Mouse (Mus musculus): ENCODE data around the gene Arhgef2. TPM values are rescaled to one million over a fixed set of nuclear protein-coding genes. Genes with fewer than 3 reads are reported as not detected.

Arhgef2 gene
- polyA plus RNA-seq, 1 experiment from 2014 or later = 102 TPM

GRCm38 (mm10) chr3:88624951-88625350, 19.2 kb downstream of the Arhgef2 start:
- 28% methylated on average over 2 of the region's 2 CpGs for WGBS (ENCODE audit: insufficient replicate concordance)
- H3K27ac ChIP-seq (ENCODE audit: low read depth, low read length) = 0 out of 2 replicates have a peak overlapping the region, but pooled peaks have one; percentile 98
- 0 out of 2 replicates have a peak, but pooled peaks cover 6% of the 10 kb centered on the region for H3K36me3 ChIP-seq (ENCODE audit: control insufficient read depth, insufficient read depth, low read length)
- H3K4me1 ChIP-seq (ENCODE audit: control insufficient read depth, insufficient read depth, low read length) = peaks cover 61% of the 10 kb centered on the region
- H3K4me2 ChIP-seq = peak overlapping the region; percentile 95
- peak overlapping the region; percentile 76; the same call in 1 of the 2 replicates for H3K4me3 ChIP-seq (ENCODE audit: low read depth, low read length)
- H3K9me3 ChIP-seq (replicated peaks; ENCODE audit: control insufficient read depth, low read length) = no peaks in the 10 kb centered on the region
- no peak for ATAC-seq (replicated peaks; ENCODE audit: insufficient number of reproducible peaks, low FRiP score, low TSS enrichment)
- H3K9ac ChIP-seq (ENCODE audit: low read depth, low read length) = peak overlapping the region; percentile 98
- no peaks in the 10 kb centered on the region for H3K27me3 ChIP-seq (ENCODE audit: control insufficient read depth, insufficient read depth, low read length)

GRCm38 (mm10) chr3:88625531-88625930, 19.8 kb downstream of the Arhgef2 start:
- Histone ChIP-seq H3K9ac (ENCODE audit: low read depth, low read length) (no peak overlapping the region), H3K27ac (ENCODE audit: low read depth, low read length) (no peak overlapping the region), H3K36me3 (ENCODE audit: control insufficient read depth, insufficient read depth, low read length) (0 out of 2 replicates have a peak, but pooled peaks cover 9% of the 10 kb centered on the region), H3K4me2 (no peak overlapping the region), H3K4me1 (ENCODE audit: control insufficient read depth, insufficient read depth, low read length) (peaks cover 63% of the 10 kb centered on the region), H3K4me3 (ENCODE audit: low read depth, low read length) (no peak overlapping the region), H3K27me3 (ENCODE audit: control insufficient read depth, insufficient read depth, low read length) (no peaks in the 10 kb centered on the region), H3K9me3 (replicated peaks; ENCODE audit: control insufficient read depth, low read length) (no peaks in the 10 kb centered on the region)
- WGBS (ENCODE audit: insufficient replicate concordance) = 84% methylated on average over 7 of the region's 7 CpGs
- ATAC-seq (replicated peaks; ENCODE audit: insufficient number of reproducible peaks, low FRiP score, low TSS enrichment) = no peak

DNA sequence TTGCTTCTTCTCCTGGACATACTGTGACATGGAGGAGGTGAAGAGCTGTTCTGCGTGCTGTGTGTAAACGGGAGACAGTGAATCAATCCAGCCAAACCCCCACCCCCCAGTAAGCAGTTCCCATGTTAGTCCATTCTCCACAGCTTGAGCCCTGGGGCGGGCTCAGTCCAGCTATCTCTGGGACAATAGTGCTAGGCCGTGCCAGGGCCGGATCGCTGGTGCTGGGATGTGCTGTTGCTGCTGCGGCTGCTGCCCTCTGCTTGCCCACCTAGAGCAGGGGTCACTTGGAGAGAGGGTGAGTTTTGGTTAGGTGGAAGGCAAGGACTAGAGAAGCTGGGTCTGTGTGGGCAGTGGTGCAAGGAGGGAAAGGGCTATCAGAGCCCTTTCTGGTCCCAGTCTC, 20.6 kb downstream of the Arhgef2 start:
- peak overlapping the region; percentile 7; the same call in 1 of the 2 replicates for H3K27ac ChIP-seq (ENCODE audit: low read depth, low read length)
- H3K27me3 ChIP-seq (ENCODE audit: control insufficient read depth, insufficient read depth, low read length) = no peaks in the 10 kb centered on the region
- ATAC-seq (replicated peaks; ENCODE audit: insufficient number of reproducible peaks, low FRiP score, low TSS enrichment) = no peak
- H3K36me3 ChIP-seq (ENCODE audit: control insufficient read depth, insufficient read depth, low read length) = peaks cover 15% of the 10 kb centered on the region
- H3K9ac ChIP-seq (ENCODE audit: low read depth, low read length) = no peak overlapping the region
- 55% methylated on average over 7 of the region's 7 CpGs for WGBS (ENCODE audit: insufficient replicate concordance)
- no peak overlapping the region for H3K4me3 ChIP-seq (ENCODE audit: low read depth, low read length)
- no peaks in the 10 kb centered on the region for H3K9me3 ChIP-seq (replicated peaks; ENCODE audit: control insufficient read depth, low read length)
- peak overlapping the region; percentile 16 for H3K4me2 ChIP-seq
- H3K4me1 ChIP-seq (ENCODE audit: control insufficient read depth, insufficient read depth, low read length) = peaks cover 69% of the 10 kb centered on the region

DNA sequence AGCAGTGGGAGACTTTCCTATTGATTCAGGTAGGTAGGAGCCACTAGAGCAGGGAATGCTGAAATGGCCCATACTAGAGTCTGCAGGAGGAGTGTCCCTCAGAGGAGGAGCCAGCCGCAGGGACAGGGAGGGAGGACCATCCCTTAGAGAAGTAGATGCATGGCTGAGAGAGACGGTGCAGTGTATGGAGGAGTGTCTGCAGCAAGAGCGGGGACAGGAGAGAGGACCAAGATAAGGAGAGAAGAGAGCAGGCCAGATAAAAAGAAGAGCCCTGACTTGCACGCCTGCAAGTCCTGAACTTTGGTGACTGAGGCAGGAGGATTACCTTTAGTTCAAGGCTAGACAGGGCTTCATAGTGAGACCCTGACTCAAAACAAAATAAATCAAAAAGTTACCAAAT, 21.3 kb downstream of the Arhgef2 start:
- H3K9ac ChIP-seq (ENCODE audit: low read depth, low read length) = no peak overlapping the region
- H3K4me2 ChIP-seq = no peak overlapping the region
- peaks cover 22% of the 10 kb centered on the region for H3K36me3 ChIP-seq (ENCODE audit: control insufficient read depth, insufficient read depth, low read length)
- H3K27me3 ChIP-seq (ENCODE audit: control insufficient read depth, insufficient read depth, low read length) = no peaks in the 10 kb centered on the region
- H3K27ac ChIP-seq (ENCODE audit: low read depth, low read length) = no peak overlapping the region; the same call in 1 of the 2 replicates
- peaks cover 77% of the 10 kb centered on the region for H3K4me1 ChIP-seq (ENCODE audit: control insufficient read depth, insufficient read depth, low read length)
- no peak for ATAC-seq (replicated peaks; ENCODE audit: insufficient number of reproducible peaks, low FRiP score, low TSS enrichment)
- no peak overlapping the region for H3K4me3 ChIP-seq (ENCODE audit: low read depth, low read length)
- 19% methylated on average over 4 of the region's 4 CpGs for WGBS (ENCODE audit: insufficient replicate concordance)
- H3K9me3 ChIP-seq (replicated peaks; ENCODE audit: control insufficient read depth, low read length) = no peaks in the 10 kb centered on the region

DNA sequence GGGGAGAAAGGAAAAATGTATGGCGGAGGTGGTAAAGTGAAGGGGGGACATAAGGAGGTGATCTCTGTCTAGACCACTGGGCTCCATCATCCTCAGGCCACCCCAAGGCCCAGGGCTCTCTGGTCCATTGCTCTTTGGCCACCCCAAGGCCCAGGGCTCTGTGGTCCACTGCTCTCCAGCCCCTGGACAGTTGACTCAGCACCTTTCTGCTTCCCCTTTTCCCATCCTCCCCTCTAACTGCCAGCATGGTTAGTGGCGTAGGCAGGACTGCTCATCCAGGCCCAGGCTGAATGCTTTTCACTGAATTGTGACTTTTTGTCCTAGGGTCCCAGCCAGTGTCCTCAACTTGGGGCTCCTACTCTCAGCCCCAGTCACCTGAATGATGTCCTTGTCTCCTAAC, 21.8 kb downstream of the Arhgef2 start:
- Histone ChIP-seq H3K9ac (ENCODE audit: low read depth, low read length) (no peak overlapping the region), H3K9me3 (replicated peaks; ENCODE audit: control insufficient read depth, low read length) (no peaks in the 10 kb centered on the region), H3K4me2 (no peak overlapping the region), H3K4me1 (ENCODE audit: control insufficient read depth, insufficient read depth, low read length) (peaks cover 78% of the 10 kb centered on the region), H3K4me3 (ENCODE audit: low read depth, low read length) (no peak overlapping the region), H3K36me3 (ENCODE audit: control insufficient read depth, insufficient read depth, low read length) (peaks cover 22% of the 10 kb centered on the region), H3K27ac (ENCODE audit: low read depth, low read length) (no peak overlapping the region), H3K27me3 (ENCODE audit: control insufficient read depth, insufficient read depth, low read length) (no peaks in the 10 kb centered on the region)
- ATAC-seq (replicated peaks; ENCODE audit: insufficient number of reproducible peaks, low FRiP score, low TSS enrichment) = no peak
- 94% methylated on average over 2 of the region's 2 CpGs for WGBS (ENCODE audit: insufficient replicate concordance)

DNA sequence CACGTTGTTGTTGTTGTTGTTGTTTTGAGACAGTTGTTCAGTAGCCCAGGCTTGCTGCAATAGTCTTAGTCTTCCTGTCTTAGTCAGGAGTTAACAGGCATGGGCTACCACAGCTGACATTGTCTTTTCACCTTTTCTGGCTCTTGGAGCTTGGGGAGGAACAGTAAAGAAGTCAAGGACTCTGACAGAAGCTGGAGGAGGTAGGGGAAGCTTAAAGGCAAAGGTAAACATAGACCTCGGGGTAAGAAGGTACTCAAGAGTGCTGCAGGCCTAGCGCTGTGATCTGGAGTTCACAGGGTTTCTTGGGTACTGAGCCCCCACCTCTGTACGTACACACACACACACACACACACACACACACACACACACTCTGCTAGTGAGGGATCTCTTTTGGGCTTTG, 23.0 kb downstream of the Arhgef2 start:
- no peaks in the 10 kb centered on the region for H3K9me3 ChIP-seq (replicated peaks; ENCODE audit: control insufficient read depth, low read length)
- no peak overlapping the region for H3K4me2 ChIP-seq
- H3K27me3 ChIP-seq (ENCODE audit: control insufficient read depth, insufficient read depth, low read length) = no peaks in the 10 kb centered on the region
- 57% methylated on average over 4 of the region's 4 CpGs for WGBS (ENCODE audit: insufficient replicate concordance)
- H3K36me3 ChIP-seq (ENCODE audit: control insufficient read depth, insufficient read depth, low read length) = peaks cover 31% of the 10 kb centered on the region
- no peak overlapping the region for H3K4me3 ChIP-seq (ENCODE audit: low read depth, low read length)
- no peak overlapping the region; the same call in 1 of the 2 replicates for H3K27ac ChIP-seq (ENCODE audit: low read depth, low read length)
- peaks cover 78% of the 10 kb centered on the region for H3K4me1 ChIP-seq (ENCODE audit: control insufficient read depth, insufficient read depth, low read length)
- no peak overlapping the region; the same call in 1 of the 2 replicates for H3K9ac ChIP-seq (ENCODE audit: low read depth, low read length)
- ATAC-seq (replicated peaks; ENCODE audit: insufficient number of reproducible peaks, low FRiP score, low TSS enrichment) = no peak

- H3K27ac ChIP-seq (ENCODE audit: low read depth, low read length) = peak overlapping the region; percentile 25
- H3K36me3 ChIP-seq (ENCODE audit: control insufficient read depth, insufficient read depth, low read length) = peaks cover 34% of the 10 kb centered on the region
- no peak overlapping the region for H3K9ac ChIP-seq (ENCODE audit: low read depth, low read length)
- no peak for ATAC-seq (replicated peaks; ENCODE audit: insufficient number of reproducible peaks, low FRiP score, low TSS enrichment)
- peaks cover 73% of the 10 kb centered on the region for H3K4me1 ChIP-seq (ENCODE audit: control insufficient read depth, insufficient read depth, low read length)
- H3K4me2 ChIP-seq = no peak overlapping the region
- WGBS (ENCODE audit: insufficient replicate concordance) = 68% methylated on average over 13 of the region's 13 CpGs
- no peaks in the 10 kb centered on the region for H3K9me3 ChIP-seq (replicated peaks; ENCODE audit: control insufficient read depth, low read length)
- no peaks in the 10 kb centered on the region for H3K27me3 ChIP-seq (ENCODE audit: control insufficient read depth, insufficient read depth, low read length)
- H3K4me3 ChIP-seq (ENCODE audit: low read depth, low read length) = no peak overlapping the region
Measured at GRCm38 (mm10) chr3:88629244-88629643, 23.5 kb downstream of the Arhgef2 start.

DNA sequence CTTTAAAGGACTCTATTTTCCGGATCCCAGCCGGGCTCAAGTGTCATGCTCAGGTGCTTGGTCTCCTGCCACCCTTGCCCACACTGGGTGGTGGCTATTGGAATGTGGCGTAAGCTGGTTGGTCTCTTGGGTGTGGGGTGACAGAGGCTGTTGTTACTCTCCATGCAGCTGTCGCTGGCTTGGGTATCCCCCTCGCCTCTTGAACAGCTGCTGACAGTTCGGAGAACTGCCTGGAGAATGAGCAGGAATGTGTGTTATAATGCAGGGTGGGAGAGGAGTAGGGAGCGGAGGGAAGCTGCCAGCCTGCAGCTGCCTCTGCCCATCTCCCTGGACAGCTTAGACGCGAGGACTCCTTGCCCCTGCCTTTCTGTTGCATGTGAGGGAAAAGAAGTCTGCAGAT, 24.3 kb downstream of the Arhgef2 start:
- peak overlapping the region; percentile 25 for H3K27ac ChIP-seq (ENCODE audit: low read depth, low read length)
- peaks cover 41% of the 10 kb centered on the region for H3K36me3 ChIP-seq (ENCODE audit: control insufficient read depth, insufficient read depth, low read length)
- WGBS (ENCODE audit: insufficient replicate concordance) = 37% methylated on average over 9 of the region's 9 CpGs
- H3K9me3 ChIP-seq (replicated peaks; ENCODE audit: control insufficient read depth, low read length) = no peaks in the 10 kb centered on the region
- peaks cover 65% of the 10 kb centered on the region for H3K4me1 ChIP-seq (ENCODE audit: control insufficient read depth, insufficient read depth, low read length)
- ATAC-seq (replicated peaks; ENCODE audit: insufficient number of reproducible peaks, low FRiP score, low TSS enrichment) = no peak
- H3K27me3 ChIP-seq (ENCODE audit: control insufficient read depth, insufficient read depth, low read length) = no peaks in the 10 kb centered on the region
- no peak overlapping the region for H3K9ac ChIP-seq (ENCODE audit: low read depth, low read length)
- peak overlapping the region; percentile 2; the same call in 1 of the 2 replicates for H3K4me2 ChIP-seq
- no peak overlapping the region for H3K4me3 ChIP-seq (ENCODE audit: low read depth, low read length)

GRCm38 (mm10) chr3:88630849-88631341, 25.1 kb downstream of the Arhgef2 start:
- Histone ChIP-seq H3K27me3 (ENCODE audit: control insufficient read depth, insufficient read depth, low read length) (no peaks in the 10 kb centered on the region), H3K9ac (ENCODE audit: low read depth, low read length) (0 out of 2 replicates have a peak overlapping the region, but pooled peaks have one; percentile 7), H3K27ac (ENCODE audit: low read depth, low read length) (peak overlapping the region; percentile 25), H3K4me2 (no peak overlapping the region), H3K9me3 (replicated peaks; ENCODE audit: control insufficient read depth, low read length) (no peaks in the 10 kb centered on the region), H3K4me3 (ENCODE audit: low read depth, low read length) (no peak overlapping the region), H3K36me3 (ENCODE audit: control insufficient read depth, insufficient read depth, low read length) (peaks cover 48% of the 10 kb centered on the region), H3K4me1 (ENCODE audit: control insufficient read depth, insufficient read depth, low read length) (peaks cover 60% of the 10 kb centered on the region)
- no peak; the same call in 1 of the 2 replicates for ATAC-seq (replicated peaks; ENCODE audit: insufficient number of reproducible peaks, low FRiP score, low TSS enrichment)
- WGBS (ENCODE audit: insufficient replicate concordance) = 50% methylated on average over 6 of the region's 6 CpGs
